Mouse (Mus musculus) hindbrain, embryonic 14.5 days (tissue): ENCODE results near the gene Rhbdd2. TPM values are rescaled to one million over a fixed set of nuclear protein-coding genes. Genes with fewer than 3 reads are reported as not detected.
A peak's percentile ranks its signal among the peaks of the same experiment; 100 is the strongest.

Source experiments
- ATAC-seq: fragments of 200-750 bp; cut with Nextera tagmentation; 2 replicates; pipeline ENCODE4 v1.8.0; 2017; ENCODE audit warnings: moderate number of reproducible peaks, mild to moderate bottlenecking, moderate TSS enrichment, moderate library complexity; ENCODE audit not compliant: low FRiP score
- DNase-seq: peaks from one replicate; pipeline ENCODE4 v3.0.0-alpha.2; 2015; ENCODE audit warnings: low spot score
- H3K27ac ChIP-seq: fragments of 300-500 bp; sonication (generic); 2 replicates; pipeline ENCODE4 v1.5.1; 2014; ENCODE audit warnings: mild to moderate bottlenecking, moderate library complexity
- H3K27me3 ChIP-seq: fragments of 300-500 bp; sonication (generic); 2 replicates; pipeline ENCODE4 v1.6.1; 2014; ENCODE audit warnings: mild to moderate bottlenecking, low read length, mixed read lengths; ENCODE audit not compliant: control insufficient read depth, insufficient read depth
- H3K36me3 ChIP-seq: fragments of 300-500 bp; sonication (generic); replicated peaks from 2 replicates; pipeline ENCODE4 v1.6.1; 2014; ENCODE audit not compliant: control insufficient read depth, insufficient read depth
- H3K4me1 ChIP-seq: fragments of 300-500 bp; sonication (generic); replicated peaks from 2 replicates; pipeline ENCODE4 v1.6.1; 2014; ENCODE audit warnings: antibody characterized with exemption, low read length, mixed read lengths; ENCODE audit not compliant: control insufficient read depth, insufficient read depth
- H3K4me2 ChIP-seq: fragments of 300-500 bp; sonication (generic); replicated peaks from 2 replicates; pipeline ENCODE4 v1.6.1; 2014; ENCODE audit warnings: mild to moderate bottlenecking, moderate library complexity
- H3K4me3 ChIP-seq: fragments of 300-500 bp; sonication (generic); replicated peaks from 2 replicates; pipeline ENCODE4 v1.5.1; 2014; ENCODE audit warnings: mild to moderate bottlenecking, low read length
- H3K9ac ChIP-seq: fragments of 300-500 bp; sonication (generic); 2 replicates; pipeline ENCODE4 v1.6.1; 2014
- H3K9me3 ChIP-seq: fragments of 300-500 bp; sonication (generic); 2 replicates; pipeline ENCODE4 v1.6.1; 2016; ENCODE audit warnings: low read length; ENCODE audit not compliant: control insufficient read depth
- WGBS: fragments of 180-500 bp; shearing (Covaris S2); extraction: QIAGEN DNeasy Blood & Tissue Kit; methylation state at CpG from one replicate; pipeline ENCODE4 v1.1.7; 2014; 5-methylcytosine and 5-hydroxymethylcytosine counted together
- polyA plus RNA-seq: library from polyadenylated mRNA; unstranded; fragments of >200 nt; fragmentation: Nextera tagmentation; extraction: Ambion mirVana; gene quantifications from 2 replicates; pipeline ENCODE4 v1.2.1, GENCODE M21; 2014

Gene Rhbdd2
- polyA plus RNA-seq, 1 experiment from 2014 or later, result 103 TPM

GRCm38 (mm10) chr5:135682942-135683570, 50.6 kb downstream of the Rhbdd2 start:
- no peaks in the 10 kb centered on the region for H3K27me3 ChIP-seq
- H3K36me3 ChIP-seq, result no peaks in the 10 kb centered on the region
- ATAC-seq, result no peak
- no peak overlapping the region for H3K4me3 ChIP-seq
- no peak overlapping the region for H3K9ac ChIP-seq
- no peak for DNase-seq
- WGBS, result 91% methylated on average over 12 of the region's 12 CpGs
- H3K4me1 ChIP-seq, result no peaks in the 10 kb centered on the region
- no peak overlapping the region for H3K4me2 ChIP-seq
- no peak overlapping the region for H3K27ac ChIP-seq
- H3K9me3 ChIP-seq, result no peaks in the 10 kb centered on the region

GRCm38 (mm10) chr5:135690401-135690800, 58.0 kb downstream of the Rhbdd2 start:
- Histone ChIP-seq H3K9ac (peak overlapping the region; percentile 74; the same call in 1 of the 2 replicates), H3K4me3 (peak overlapping the region; percentile 57), H3K27me3 (no peaks in the 10 kb centered on the region), H3K4me2 (peak overlapping the region; percentile 93), H3K36me3 (no peaks in the 10 kb centered on the region), H3K9me3 (no peaks in the 10 kb centered on the region), H3K4me1 (peaks cover 24% of the 10 kb centered on the region), H3K27ac (no peak overlapping the region)
- DNase-seq (no peak), ATAC-seq (no peak)
- WGBS, result 77% methylated on average over 5 of the region's 5 CpGs

- Histone ChIP-seq H3K36me3 (no peaks in the 10 kb centered on the region), H3K27me3 (no peaks in the 10 kb centered on the region), H3K9me3 (no peaks in the 10 kb centered on the region), H3K27ac (no peak overlapping the region), H3K4me3 (no peak overlapping the region), H3K4me2 (no peak overlapping the region), H3K4me1 (peaks cover 24% of the 10 kb centered on the region), H3K9ac (no peak overlapping the region)
- DNase-seq (no peak), ATAC-seq (no peak)
- WGBS, result 83% methylated on average over 4 of the region's 4 CpGs
Measured at GRCm38 (mm10) chr5:135691266-135691665, 58.8 kb downstream of the Rhbdd2 start.

GRCm38 (mm10) chr5:135693281-135693853, 60.9 kb downstream of the Rhbdd2 start:
- 97% methylated on average over 5 of the region's 5 CpGs for WGBS
- Histone ChIP-seq H3K4me2 (no peak overlapping the region), H3K9ac (no peak overlapping the region), H3K27ac (no peak overlapping the region), H3K4me3 (no peak overlapping the region), H3K36me3 (no peaks in the 10 kb centered on the region), H3K4me1 (peaks cover 22% of the 10 kb centered on the region), H3K27me3 (no peaks in the 10 kb centered on the region), H3K9me3 (no peaks in the 10 kb centered on the region)
- ATAC-seq (no peak), DNase-seq (no peak)

- Histone ChIP-seq H3K4me3 (no peak overlapping the region), H3K9me3 (no peaks in the 10 kb centered on the region), H3K4me1 (peaks cover 13% of the 10 kb centered on the region), H3K27me3 (no peaks in the 10 kb centered on the region), H3K27ac (no peak overlapping the region), H3K9ac (no peak overlapping the region), H3K36me3 (0 out of 2 replicates have a peak, but pooled peaks cover 3% of the 10 kb centered on the region), H3K4me2 (no peak overlapping the region)
- ATAC-seq, result no peak
- WGBS, result 72% methylated on average over 7 of the region's 7 CpGs
- no peak for DNase-seq
Measured at GRCm38 (mm10) chr5:135695277-135695721, 62.9 kb downstream of the Rhbdd2 start.

Other genes with a start within 250 kb of the Rhbdd2 start
- 12.4 and 12.7 TPM in 2 replicates for gene Pom121, start 238.1 kb upstream of the Rhbdd2 start, polyA plus RNA-seq
- 48.4 and 49.4 TPM in 2 replicates for gene Hip1, start 87.5 kb upstream of the Rhbdd2 start, polyA plus RNA-seq
- gene Ccl26, start 69.0 kb upstream of the Rhbdd2 start, polyA plus RNA-seq, result not detected in 2 replicates
- gene Ccl24, start 59.6 kb upstream of the Rhbdd2 start, polyA plus RNA-seq, result 2.9 and 3.6 TPM in 2 replicates
- 79.7 and 84.1 TPM in 2 replicates for gene Por, start 37.4 kb downstream of the Rhbdd2 start, polyA plus RNA-seq
- gene Tmem120a, start 111.8 kb downstream of the Rhbdd2 start, polyA plus RNA-seq, result 89.0 and 90.2 TPM in 2 replicates
- gene Styxl1, start 145.8 kb downstream of the Rhbdd2 start, polyA plus RNA-seq, result 0.25 and 0.30 TPM in 2 replicates
- 599 and 617 TPM in 2 replicates for gene Mdh2, start 145.9 kb downstream of the Rhbdd2 start, polyA plus RNA-seq
- 49.3 and 51.3 TPM in 2 replicates for gene Srrm3, start 174.3 kb downstream of the Rhbdd2 start, polyA plus RNA-seq